Mouse (Mus musculus) heart, embryonic 12.5 days (tissue): ENCODE data around the gene Tnf. TPM values are rescaled to one million over a fixed set of nuclear protein-coding genes. Genes with fewer than 3 reads are reported as not detected.

Experiments
- ATAC-seq: fragments of 200-750 bp; cut with Nextera tagmentation; 2 replicates; pipeline ENCODE4 v1.8.0; 2017; ENCODE audit warnings: moderate TSS enrichment, moderate library complexity; ENCODE audit not compliant: insufficient number of reproducible peaks, low FRiP score
- H3K27ac ChIP-seq: fragments of 300-500 bp; sonication (generic); 2 replicates; pipeline ENCODE4 v1.5.1; 2016; ENCODE audit warnings: mild to moderate bottlenecking, moderate library complexity; ENCODE audit not compliant: poor library complexity, severe bottlenecking
- H3K27me3 ChIP-seq: fragments of 300-500 bp; sonication (generic); replicated peaks from 2 replicates; pipeline ENCODE4 v1.6.1; 2016; ENCODE audit warnings: mild to moderate bottlenecking, moderate library complexity
- H3K36me3 ChIP-seq: fragments of 300-500 bp; sonication (generic); 2 replicates; pipeline ENCODE4 v1.6.1; 2016; ENCODE audit warnings: mild to moderate bottlenecking, moderate library complexity
- H3K4me1 ChIP-seq: fragments of 300-500 bp; sonication (generic); replicated peaks from 2 replicates; pipeline ENCODE4 v1.6.1; 2016; ENCODE audit warnings: mild to moderate bottlenecking
- H3K4me2 ChIP-seq: fragments of 300-500 bp; sonication (generic); 2 replicates; pipeline ENCODE4 v1.6.1; 2016; ENCODE audit warnings: mild to moderate bottlenecking, moderate library complexity
- H3K4me3 ChIP-seq: fragments of 300-500 bp; sonication (generic); 2 replicates; pipeline ENCODE4 v1.5.1; 2016; ENCODE audit warnings: mild to moderate bottlenecking
- H3K9ac ChIP-seq: fragments of 300-500 bp; sonication (generic); 2 replicates; pipeline ENCODE4 v1.6.1; 2016; ENCODE audit warnings: mild to moderate bottlenecking, moderate library complexity
- H3K9me3 ChIP-seq: fragments of 300-500 bp; sonication (generic); replicated peaks from 2 replicates; pipeline ENCODE4 v1.6.1; 2016; ENCODE audit warnings: mild to moderate bottlenecking, moderate library complexity
- WGBS: fragments of 180-500 bp; shearing (Covaris S2); methylation state at CpG from one replicate; pipeline ENCODE4 v1.1.7; 2016; 5-methylcytosine and 5-hydroxymethylcytosine counted together
- polyA plus RNA-seq: library from polyadenylated mRNA; unstranded; fragments of >200 nt; fragmentation: Nextera tagmentation; extraction: Ambion mirVana; gene quantifications from 2 replicates; pipeline ENCODE4 v1.2.1, GENCODE M21; 2016

The Tnf gene
- polyA plus RNA-seq, 1 experiment from 2014 or later: not detected

- Histone ChIP-seq H3K27me3 (no peaks in the 10 kb centered on the region), H3K9ac (0 out of 2 replicates have a peak overlapping the region, but pooled peaks have one; percentile 7), H3K4me1 (peaks cover 31% of the 10 kb centered on the region), H3K9me3 (no peaks in the 10 kb centered on the region), H3K4me3 (no peak overlapping the region), H3K4me2 (no peak overlapping the region), H3K27ac (peak overlapping the region; percentile 96; the same call in 1 of the 2 replicates), H3K36me3 (peaks cover 41% of the 10 kb centered on the region)
- ATAC-seq: no peak
- WGBS: 84% methylated on average over 5 of the region's 5 CpGs
Observed at GRCm38 (mm10) chr17:35232659-35233058, 30.9 kb upstream of the Tnf start.

- H3K27ac ChIP-seq: no peak overlapping the region
- peaks cover 31% of the 10 kb centered on the region for H3K4me1 ChIP-seq
- H3K4me2 ChIP-seq: 0 out of 2 replicates have a peak overlapping the region, but pooled peaks have one; percentile 2
- no peak for ATAC-seq
- H3K36me3 ChIP-seq: peaks cover 45% of the 10 kb centered on the region
- H3K4me3 ChIP-seq: no peak overlapping the region
- H3K9ac ChIP-seq: no peak overlapping the region
- no peaks in the 10 kb centered on the region for H3K9me3 ChIP-seq
- no peaks in the 10 kb centered on the region for H3K27me3 ChIP-seq
- WGBS: 14% methylated on average over 12 of the region's 12 CpGs
Observed at GRCm38 (mm10) chr17:35232043-35232442, 30.2 kb upstream of the Tnf start.

- H3K9ac ChIP-seq: no peak overlapping the region
Observed at GRCm38 (mm10) chr17:35231022-35231421, 29.2 kb upstream of the Tnf start.

GRCm38 (mm10) chr17:35226561-35227046, 24.8 kb upstream of the Tnf start:
- no peak for ATAC-seq
- H3K4me2 ChIP-seq: no peak overlapping the region
- no peak overlapping the region for H3K27ac ChIP-seq
- peaks cover 66% of the 10 kb centered on the region for H3K36me3 ChIP-seq
- WGBS: 75% methylated on average over 14 of the region's 14 CpGs
- no peak overlapping the region for H3K4me3 ChIP-seq
- H3K27me3 ChIP-seq: no peaks in the 10 kb centered on the region
- H3K4me1 ChIP-seq: peaks cover 10% of the 10 kb centered on the region; the same call in 1 of the 2 replicates
- H3K9ac ChIP-seq: no peak overlapping the region
- no peaks in the 10 kb centered on the region for H3K9me3 ChIP-seq

More at GRCm38 (mm10) chr17:35231022-35231421, 29.2 kb upstream of the Tnf start:
- Histone ChIP-seq H3K4me3 (no peak overlapping the region), H3K27ac (no peak overlapping the region), H3K27me3 (no peaks in the 10 kb centered on the region), H3K36me3 (peaks cover 50% of the 10 kb centered on the region), H3K4me2 (no peak overlapping the region), H3K4me1 (peaks cover 30% of the 10 kb centered on the region), H3K9me3 (no peaks in the 10 kb centered on the region)
- no peak for ATAC-seq
- 90% methylated on average over 10 of the region's 10 CpGs for WGBS

DNA sequence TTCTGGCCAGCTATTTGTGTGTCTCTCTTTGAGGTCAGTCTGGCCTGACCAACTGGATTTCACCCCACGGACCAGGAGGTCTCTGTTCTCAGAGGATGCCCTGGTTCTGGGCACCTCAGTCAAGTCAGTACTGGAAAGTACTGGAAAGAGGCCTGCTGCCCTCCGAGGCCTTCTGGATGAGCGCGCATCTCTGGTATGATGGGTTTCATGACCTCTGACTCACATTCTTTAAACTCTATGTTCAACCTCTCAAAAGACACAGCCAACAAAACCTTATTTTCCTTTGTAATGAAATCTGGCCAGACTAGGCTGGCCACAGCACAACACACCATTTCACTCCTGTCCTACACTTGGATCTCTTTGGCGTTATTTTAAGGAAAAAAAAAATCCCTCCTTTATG, 23.6 kb upstream of the Tnf start:
- peaks cover 62% of the 10 kb centered on the region for H3K36me3 ChIP-seq
- H3K4me3 ChIP-seq: no peak overlapping the region
- no peak overlapping the region for H3K27ac ChIP-seq
- WGBS: 90% methylated on average over 5 of the region's 5 CpGs
- H3K4me1 ChIP-seq: peaks cover 11% of the 10 kb centered on the region
- no peak for ATAC-seq
- no peaks in the 10 kb centered on the region for H3K9me3 ChIP-seq
- no peaks in the 10 kb centered on the region for H3K27me3 ChIP-seq
- H3K9ac ChIP-seq: no peak overlapping the region
- no peak overlapping the region for H3K4me2 ChIP-seq

- ATAC-seq: no peak
- WGBS: 91% methylated on average over 4 of the region's 4 CpGs
- Histone ChIP-seq H3K27ac (no peak overlapping the region), H3K9ac (no peak overlapping the region), H3K27me3 (no peaks in the 10 kb centered on the region), H3K36me3 (peaks cover 64% of the 10 kb centered on the region), H3K9me3 (no peaks in the 10 kb centered on the region), H3K4me2 (no peak overlapping the region), H3K4me1 (peaks cover 19% of the 10 kb centered on the region), H3K4me3 (no peak overlapping the region)
Observed at GRCm38 (mm10) chr17:35224641-35225040, 22.8 kb upstream of the Tnf start.

GRCm38 (mm10) chr17:35222299-35222698, 20.5 kb upstream of the Tnf start:
- 0 out of 2 replicates have a peak overlapping the region, but pooled peaks have one; percentile 16 for H3K27ac ChIP-seq
- no peak overlapping the region for H3K4me2 ChIP-seq
- WGBS: 61% methylated on average over 6 of the region's 6 CpGs
- no peaks in the 10 kb centered on the region for H3K27me3 ChIP-seq
- H3K4me3 ChIP-seq: no peak overlapping the region
- 0 out of 2 replicates have a peak overlapping the region, but pooled peaks have one; percentile 1 for H3K9ac ChIP-seq
- peaks cover 42% of the 10 kb centered on the region for H3K36me3 ChIP-seq
- H3K9me3 ChIP-seq: no peaks in the 10 kb centered on the region
- H3K4me1 ChIP-seq: peaks cover 23% of the 10 kb centered on the region
- no peak for ATAC-seq

GRCm38 (mm10) chr17:35220156-35220952, 18.5 kb upstream of the Tnf start, which contains the start of gene Gm16181:
Gm16181 (plus strand) TSS chr17:35220834.
- H3K9ac ChIP-seq: no peak within 1 kb of the TSS
- H3K9me3 ChIP-seq: no peaks in the 10 kb centered on the region
- ATAC-seq: no peak
- 75% methylated on average over 28 of the region's 28 CpGs for WGBS
- H3K4me1 ChIP-seq: peaks cover 21% of the 10 kb centered on the region
- no peak within 1 kb of the TSS for H3K4me3 ChIP-seq
- no peaks in the 10 kb centered on the region for H3K27me3 ChIP-seq
- peak within 1 kb of the TSS; percentile 69; the same call in 1 of the 2 replicates for H3K27ac ChIP-seq
- peaks cover 35% of the 10 kb centered on the region for H3K36me3 ChIP-seq
- no peak within 1 kb of the TSS for H3K4me2 ChIP-seq

DNA sequence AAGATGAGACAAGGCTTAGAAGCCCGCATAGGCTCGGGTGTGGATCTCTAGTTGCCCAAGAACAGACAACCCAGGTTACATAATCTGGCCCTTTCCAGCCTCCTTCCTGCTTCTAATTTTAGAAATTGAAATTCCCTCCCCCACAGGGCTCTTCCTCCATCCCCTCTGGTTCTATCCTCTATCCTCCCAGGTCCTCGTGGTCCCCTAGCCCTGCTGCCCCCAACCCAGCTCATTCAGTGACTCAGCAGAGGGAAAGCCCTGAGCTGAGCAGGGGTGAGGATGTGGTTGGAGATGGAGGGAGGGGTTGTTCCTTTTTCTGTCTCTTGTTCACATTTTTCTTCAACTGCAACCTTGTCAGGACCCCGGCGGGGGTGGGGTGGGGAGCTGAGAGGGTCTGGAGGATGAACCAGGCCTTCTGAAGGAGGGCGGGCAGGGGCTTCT, 17.8 kb upstream of the Tnf start:
- peaks cover 29% of the 10 kb centered on the region for H3K36me3 ChIP-seq
- no peak for ATAC-seq
- no peak overlapping the region for H3K4me3 ChIP-seq
- peak overlapping the region; percentile 69 for H3K27ac ChIP-seq
- H3K9ac ChIP-seq: no peak overlapping the region
- WGBS: 57% methylated on average over 6 of the region's 6 CpGs
- H3K4me1 ChIP-seq: peaks cover 21% of the 10 kb centered on the region
- no peak overlapping the region for H3K4me2 ChIP-seq
- no peaks in the 10 kb centered on the region for H3K9me3 ChIP-seq
- no peaks in the 10 kb centered on the region for H3K27me3 ChIP-seq

DNA sequence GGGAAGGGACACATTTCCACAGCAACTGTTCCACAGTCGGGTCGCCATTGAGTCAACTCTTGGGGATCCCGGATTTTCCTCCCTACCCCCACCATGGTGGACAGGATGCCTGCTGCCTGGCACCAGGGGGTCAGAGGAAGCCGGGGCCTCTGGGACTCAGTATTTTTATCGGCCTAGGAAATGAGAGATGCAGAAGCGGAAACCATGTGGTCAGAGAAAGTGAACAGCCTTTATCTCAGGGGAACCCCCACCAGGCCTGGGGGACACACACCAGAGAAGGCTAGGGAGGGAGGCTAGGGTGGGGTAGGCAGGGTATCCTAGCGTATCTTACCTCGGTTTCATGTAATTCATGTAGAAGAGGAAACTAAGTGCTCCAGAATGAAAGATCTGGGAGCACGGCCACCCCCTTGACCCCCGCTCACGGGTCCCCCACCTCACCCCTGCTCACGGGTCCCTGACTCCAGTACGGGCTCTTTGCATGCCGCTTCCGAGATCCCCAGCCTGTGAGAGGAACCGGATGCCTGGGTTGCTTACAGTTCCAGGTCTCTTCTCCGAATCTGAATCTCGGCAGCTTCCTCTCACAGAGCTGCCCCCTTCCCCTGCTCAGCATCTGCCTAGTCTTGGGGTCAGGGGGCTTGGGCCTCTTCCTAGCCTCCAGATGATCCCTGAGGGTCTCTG, 16.8 kb upstream of the Tnf start:
- H3K4me3 ChIP-seq: no peak overlapping the region
- H3K9ac ChIP-seq: no peak overlapping the region
- 0 out of 2 replicates have a peak, but pooled peaks cover 3% of the 10 kb centered on the region for H3K27me3 ChIP-seq
- no peaks in the 10 kb centered on the region for H3K9me3 ChIP-seq
- ATAC-seq: peak; percentile 68
- H3K36me3 ChIP-seq: peaks cover 25% of the 10 kb centered on the region
- no peak overlapping the region for H3K4me2 ChIP-seq
- H3K27ac ChIP-seq: peak overlapping the region; percentile 69
- 59% methylated on average over 18 of the region's 18 CpGs for WGBS
- peaks cover 21% of the 10 kb centered on the region for H3K4me1 ChIP-seq

- Histone ChIP-seq H3K4me1 (no peaks in the 10 kb centered on the region), H3K4me2 (no peak overlapping the region), H3K9me3 (no peaks in the 10 kb centered on the region), H3K27ac (no peak overlapping the region), H3K9ac (no peak overlapping the region), H3K27me3 (0 out of 2 replicates have a peak, but pooled peaks cover 7% of the 10 kb centered on the region), H3K4me3 (no peak overlapping the region), H3K36me3 (no peaks in the 10 kb centered on the region)
- ATAC-seq: no peak
- WGBS: 90% methylated on average over 5 of the region's 5 CpGs
Observed at GRCm38 (mm10) chr17:35213071-35213470, 11.3 kb upstream of the Tnf start.
